Mouse (Mus musculus) urinary bladder, postnatal 0 days (tissue): ENCODE results near the gene Gng5. TPM values are rescaled to one million over a fixed set of nuclear protein-coding genes. Genes with fewer than 3 reads are reported as not detected.

Experiments
- polyA plus RNA-seq: library from polyadenylated mRNA; unstranded; fragments of >200 nt; fragmentation: Nextera tagmentation; extraction: Ambion mirVana; gene quantifications from 2 replicates; pipeline ENCODE4 v1.2.1, GENCODE M21; 2015

Gene Gng5
- polyA plus RNA-seq, result 751 and 758 TPM in 2 replicates

DNA sequence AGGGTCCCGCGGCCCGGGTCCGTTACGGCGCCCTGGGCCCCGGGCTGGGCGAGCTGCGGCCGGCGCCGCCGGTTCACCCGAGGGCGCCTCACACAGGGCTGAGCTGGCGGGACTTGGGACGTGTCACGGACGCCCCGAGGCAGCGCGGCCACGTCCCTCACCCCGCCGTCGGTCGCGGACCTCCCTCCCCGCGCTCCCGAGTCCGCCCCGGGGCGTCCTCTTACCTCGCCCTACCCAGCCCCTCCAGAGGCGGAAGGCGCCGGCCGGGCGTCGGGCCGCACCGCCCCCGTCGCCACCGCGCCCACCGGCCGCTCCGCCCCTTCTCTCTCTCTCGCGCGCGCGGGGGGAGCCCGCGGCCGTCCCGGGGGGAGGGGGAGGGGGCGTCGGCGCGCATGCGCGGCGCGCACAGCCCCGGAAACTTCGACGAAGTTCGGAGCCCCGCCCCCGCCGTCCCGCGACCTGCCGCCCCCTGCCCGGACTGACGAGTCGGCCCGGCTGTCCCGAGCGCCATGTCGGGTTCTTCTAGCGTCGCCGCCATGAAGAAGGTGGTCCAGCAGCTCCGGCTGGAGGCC lies at the start of gene Gng5, which contains the start of gene Spata1:
Gene Gng5 (plus strand): TSS at position 377 of the 572 bp plus-strand sequence.
Gene Spata1 (minus strand): TSS at position 323 of the 572 bp plus-strand sequence.

DNA sequence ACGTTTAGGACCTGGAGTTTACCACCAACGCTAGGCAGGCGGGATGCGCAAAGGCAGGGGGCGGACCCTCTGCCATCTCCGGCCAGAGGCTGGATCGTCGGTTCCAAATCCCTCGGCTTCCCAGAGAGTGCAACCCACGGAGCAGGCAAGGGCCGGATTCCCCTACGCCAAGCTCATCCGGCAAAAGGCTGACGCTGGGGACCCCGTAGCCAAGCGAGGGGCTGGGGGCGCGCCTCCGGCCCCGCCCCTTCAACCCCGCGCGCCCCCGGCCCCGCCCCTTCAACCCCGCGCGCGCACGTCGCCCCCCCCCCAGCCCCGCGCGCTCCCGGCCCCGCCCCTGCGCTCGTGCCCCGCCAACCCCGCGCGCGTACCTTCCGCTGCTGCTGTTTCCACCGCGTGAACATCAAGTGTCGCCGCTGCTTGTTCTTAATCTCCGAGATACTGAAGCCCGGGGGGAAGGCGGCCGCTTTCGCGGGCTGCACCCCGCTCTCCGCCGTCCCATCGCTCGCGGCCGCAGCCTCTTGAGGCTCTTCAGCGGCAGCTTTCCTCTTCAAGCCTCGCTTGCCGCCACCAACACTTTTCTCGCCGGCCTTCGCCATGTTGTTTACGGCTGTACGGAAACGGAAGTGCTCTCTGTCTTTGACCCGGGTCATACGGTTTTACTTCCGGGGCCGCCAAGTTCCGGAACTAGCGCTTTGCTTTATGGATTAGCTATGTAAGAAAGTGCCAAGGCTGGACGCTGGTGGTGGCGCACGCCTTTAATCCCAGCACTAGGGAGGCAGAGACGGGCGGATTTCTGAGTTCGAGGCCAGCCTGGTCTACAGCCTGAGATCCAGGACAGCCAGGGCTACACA lies 21.4 kb downstream of the Gng5 start, which contains the start of gene Rpf1:
Gene Rpf1 (minus strand): TSS at position 632 of the 854 bp plus-strand sequence.

Other genes starting within 250 kb of the Gng5 start
- gene Ssx2ip, start 95.2 kb upstream of the Gng5 start, polyA plus RNA-seq, result 10.5 and 11.6 TPM in 2 replicates
- 10.2 and 10.6 TPM in 2 replicates for gene Ctbs, start 50.0 kb upstream of the Gng5 start, polyA plus RNA-seq
- gene Spata1, start 54 bp upstream of the Gng5 start, polyA plus RNA-seq, result 2.0 and 2.3 TPM in 2 replicates
- gene Rpf1, start 21.6 kb downstream of the Gng5 start, polyA plus RNA-seq, result 25.9 and 27.7 TPM in 2 replicates
- 0.34 TPM in 1 of 2 replicates, not detected in the other for gene Uox, start 70.6 kb downstream of the Gng5 start, polyA plus RNA-seq
- not detected in 2 replicates for gene Dnase2b, start 115.8 kb downstream of the Gng5 start, polyA plus RNA-seq
- not detected in 2 replicates for gene 4930503B20Rik, start 151.5 kb downstream of the Gng5 start, polyA plus RNA-seq
- 0.14 and 0.25 TPM in 2 replicates for gene Samd13, start 185.8 kb downstream of the Gng5 start, polyA plus RNA-seq